Mouse (Mus musculus) lung, adult 2 months (tissue): ENCODE results near the gene Neil3. TPM values are rescaled to one million over a fixed set of nuclear protein-coding genes. Genes with fewer than 3 reads are reported as not detected.

Experiments
- DNase-seq: peaks from one replicate; pipeline ENCODE4 v3.0.0; 2022
- H3K4me1 ChIP-seq: fragments of 200-500 bp; 2 replicates; pipeline ENCODE4 v1.6.1; 2011; ENCODE audit warnings: low read length; ENCODE audit not compliant: control insufficient read depth, insufficient read depth
- H3K4me3 ChIP-seq: fragments of 200-500 bp; replicated peaks from 2 replicates; pipeline ENCODE3; 2011; ENCODE audit warnings: low read depth, mild to moderate bottlenecking, control low read depth, low read length; ENCODE audit errors: extremely low read depth
- CTCF ChIP-seq: fragments of 200-500 bp; IDR thresholded peaks from 2 replicates; pipeline ENCODE4 v1.5.1; 2011; ENCODE audit warnings: mild to moderate bottlenecking, low read length, control low read depth; ENCODE audit not compliant: insufficient read depth
- POLR2A ChIP-seq: fragments of 200-500 bp; IDR thresholded peaks from 2 replicates; pipeline ENCODE4 v1.6.1; 2011; ENCODE audit warnings: low read depth, mild to moderate bottlenecking, control low read depth, low read length, borderline replicate concordance; ENCODE audit errors: extremely low read depth
- WGBS: fragments of 180-500 bp; shearing (Covaris S2); methylation state at CpG from one replicate; pipeline ENCODE4 v1.1.7; 2018; 5-methylcytosine and 5-hydroxymethylcytosine counted together
- polyA plus RNA-seq: library from polyadenylated mRNA; depleted of rRNA; stranded (reverse); fragments of >200 nt; gene quantifications from 2 replicates; pipeline ENCODE4 v1.2.3, GENCODE M21; 2012

Neil3 gene
- polyA plus RNA-seq, 1 experiment: 0.41 TPM

DNA sequence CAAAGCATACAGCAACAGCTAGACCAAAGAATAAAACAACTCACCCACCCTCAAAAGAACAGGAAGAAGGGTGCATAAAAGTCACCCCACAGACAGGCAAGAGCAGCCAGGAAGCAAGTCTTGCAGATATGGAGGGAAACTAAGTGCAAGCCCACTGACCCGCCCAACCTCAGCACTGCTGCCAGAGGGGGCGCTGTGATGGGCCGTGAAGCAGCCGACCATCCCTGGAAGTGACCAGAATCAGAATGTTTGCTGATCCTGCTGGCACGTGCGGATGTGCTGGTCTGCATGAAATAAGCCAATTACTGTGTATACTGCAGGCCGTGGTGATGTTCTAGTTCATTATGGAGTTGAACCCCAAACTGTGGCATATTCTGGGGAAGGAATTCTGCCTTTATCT is 26.6 kb downstream of the Neil3 start:
- H3K4me1 ChIP-seq: no peaks in the 10 kb centered on the region
- no peak for TF ChIP-seq POLR2A
- H3K4me3 ChIP-seq: no peak overlapping the region
- DNase-seq: no peak
- WGBS: 65% methylated on average over 7 of the region's 7 CpGs

DNA sequence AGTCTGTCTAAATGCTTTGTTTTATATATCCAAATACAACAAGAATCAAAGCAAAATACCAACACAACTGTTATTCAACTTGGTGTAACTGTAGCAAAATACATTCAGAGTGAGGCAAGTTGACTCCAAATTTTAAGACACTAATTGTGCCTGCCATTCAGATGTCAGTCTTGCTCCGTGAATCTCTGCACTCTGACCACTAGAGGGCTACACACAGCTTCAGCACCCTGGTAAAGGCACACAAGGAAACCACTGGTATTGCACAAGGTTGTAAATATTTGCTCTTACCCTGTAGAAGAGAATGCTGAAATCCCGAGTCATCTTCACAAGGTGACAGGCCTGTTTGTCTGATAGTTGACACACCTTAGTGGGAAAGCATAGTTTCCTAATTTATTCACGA is 31.8 kb downstream of the Neil3 start:
- no peak for DNase-seq
- Histone ChIP-seq H3K4me3 (no peak overlapping the region), H3K4me1 (no peaks in the 10 kb centered on the region)
- WGBS: 22% methylated on average over 3 of the region's 3 CpGs
- TF ChIP-seq CTCF (peak; percentile 82), POLR2A (no peak)

DNA sequence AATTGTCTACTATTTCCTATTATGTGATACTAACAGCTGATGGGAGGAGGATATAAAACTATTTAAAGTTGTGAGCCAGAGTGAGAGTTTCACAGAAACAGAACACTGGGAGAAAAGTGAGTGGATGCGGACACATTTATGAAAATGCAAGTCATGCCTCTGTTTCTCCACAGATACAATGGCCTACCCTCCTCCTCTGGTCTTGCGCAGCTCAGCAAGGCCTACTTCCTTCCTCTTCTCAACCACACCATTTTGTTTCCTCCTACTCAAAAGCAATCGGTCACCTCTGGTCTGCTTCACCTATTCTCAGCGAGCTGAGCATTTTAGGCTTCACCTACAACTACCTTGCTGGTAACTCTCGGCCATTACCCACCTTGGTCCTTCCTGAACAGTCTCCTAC is 34.0 kb downstream of the Neil3 start:
- TF ChIP-seq POLR2A (no peak), CTCF (no peak)
- Histone ChIP-seq H3K4me3 (no peak overlapping the region), H3K4me1 (no peaks in the 10 kb centered on the region)
- WGBS: 89% methylated on average over 5 of the region's 5 CpGs
- DNase-seq: no peak

DNA sequence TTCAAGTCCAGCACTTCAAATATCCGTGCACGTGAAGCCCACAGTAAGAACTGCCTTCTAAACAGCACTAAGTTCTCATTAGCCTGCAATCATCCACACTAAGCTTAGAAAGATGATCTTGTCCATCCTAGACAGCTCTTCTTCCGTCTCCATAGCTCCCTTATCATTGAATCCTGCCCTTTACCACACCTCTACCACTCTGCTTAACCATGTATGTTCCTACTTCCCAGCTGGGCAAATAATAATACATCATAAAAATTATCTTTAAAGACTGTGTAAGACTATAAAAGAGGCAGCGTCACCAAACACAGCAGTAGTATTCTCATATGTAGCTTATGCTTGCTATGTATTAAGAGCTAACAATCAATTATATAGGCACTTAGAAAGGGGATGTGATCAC is 35.2 kb downstream of the Neil3 start:
- TF ChIP-seq POLR2A (no peak), CTCF (no peak)
- no peak for DNase-seq
- WGBS: 86% methylated on average over 4 of the region's 4 CpGs
- no peak overlapping the region for H3K4me3 ChIP-seq
- H3K4me1 ChIP-seq: no peaks in the 10 kb centered on the region

DNA sequence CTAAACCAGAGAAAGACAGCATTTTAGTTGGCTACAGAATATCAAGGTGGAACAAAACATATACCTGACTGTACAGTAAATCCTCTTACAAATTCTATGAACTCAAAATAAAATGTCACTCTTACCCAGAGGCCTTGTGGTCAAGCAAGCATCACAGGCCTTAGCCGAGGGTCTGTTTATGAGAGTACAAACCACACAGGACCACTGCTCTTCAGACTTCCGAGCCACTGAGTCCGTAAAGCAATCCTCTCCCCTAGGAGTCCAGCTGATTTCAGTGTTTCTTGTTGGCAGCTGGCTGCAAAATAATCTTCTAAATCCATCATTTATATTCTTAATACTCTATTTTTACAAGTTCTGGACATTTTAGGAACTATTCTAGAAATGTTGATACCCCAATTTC is 38.0 kb downstream of the Neil3 start:
- no peak overlapping the region for H3K4me3 ChIP-seq
- H3K4me1 ChIP-seq: no peaks in the 10 kb centered on the region
- DNase-seq: no peak
- TF ChIP-seq CTCF: no peak
- TF ChIP-seq POLR2A: no peak
- WGBS: 95% methylated on average over 3 of the region's 3 CpGs

DNA sequence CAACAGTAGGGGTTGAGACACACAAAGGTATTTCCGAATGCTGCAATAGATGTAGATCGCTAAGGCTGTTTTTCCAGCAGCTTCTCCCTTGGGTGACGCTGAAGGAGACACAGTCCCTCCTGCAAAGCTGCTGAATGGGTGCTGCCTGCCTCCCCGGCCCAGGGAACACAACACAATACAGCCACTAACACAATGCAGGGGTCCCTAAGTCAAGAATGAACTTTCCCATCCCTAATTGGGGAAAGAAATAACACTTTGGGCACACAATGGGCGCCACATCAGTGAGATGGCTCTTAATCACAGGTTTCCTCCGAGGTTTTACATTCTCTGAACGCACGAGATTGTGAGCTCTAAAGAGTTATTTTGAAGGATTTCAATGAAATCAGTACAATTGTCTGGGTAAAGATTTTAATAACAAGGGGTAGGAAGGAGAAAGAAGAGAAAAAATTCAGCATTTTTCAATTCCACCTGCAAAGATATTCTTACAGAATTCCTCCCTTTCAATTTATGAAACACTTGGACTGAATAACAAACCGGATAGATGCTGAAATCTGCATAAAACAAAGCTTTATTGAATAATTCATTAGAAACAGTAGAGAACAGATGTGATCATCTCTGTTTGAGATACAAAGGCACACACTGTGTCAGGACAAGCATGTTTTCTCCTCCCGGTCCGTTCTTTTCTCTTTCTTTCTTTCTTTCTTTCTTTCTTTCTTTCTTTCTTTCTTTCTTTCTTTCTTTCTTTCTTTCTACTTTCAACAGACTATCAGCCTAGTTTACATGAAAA is 38.6 kb downstream of the Neil3 start:
- DNase-seq: no peak
- Histone ChIP-seq H3K4me1 (no peaks in the 10 kb centered on the region), H3K4me3 (no peak overlapping the region)
- TF ChIP-seq POLR2A (no peak), CTCF (no peak)
- WGBS: 95% methylated on average over 11 of the region's 11 CpGs

DNA sequence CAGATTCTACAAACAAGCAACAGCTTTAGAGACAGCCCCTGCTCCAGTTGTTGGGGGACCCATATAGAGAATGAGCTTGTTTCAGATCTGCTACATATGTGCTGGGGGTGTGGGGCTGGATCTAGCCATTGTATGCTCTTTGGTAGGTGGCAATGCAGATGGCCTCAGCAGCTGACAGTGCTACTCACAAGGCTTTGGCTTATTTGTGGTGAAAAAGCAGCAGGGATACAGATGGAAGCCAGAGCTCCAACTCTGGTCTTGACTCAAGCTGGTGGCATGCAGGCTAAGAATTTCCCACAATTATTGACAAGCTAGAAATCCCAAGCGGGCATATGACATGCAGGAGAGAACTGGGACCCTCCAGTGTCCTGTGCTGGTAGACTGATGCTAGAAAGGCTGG is 40.8 kb downstream of the Neil3 start:
- TF ChIP-seq CTCF (no peak), POLR2A (no peak)
- 86% methylated on average over 1 of the region's 1 CpGs for WGBS
- DNase-seq: no peak
- no peak overlapping the region for H3K4me3 ChIP-seq
- no peaks in the 10 kb centered on the region for H3K4me1 ChIP-seq

GRCm38 (mm10) chr8:53591777-53592176 is 47.1 kb downstream of the Neil3 start:
- H3K4me3 ChIP-seq: no peak overlapping the region
- no peaks in the 10 kb centered on the region for H3K4me1 ChIP-seq
- no peak for TF ChIP-seq CTCF
- no peak for TF ChIP-seq POLR2A
- no peak for DNase-seq
- WGBS: 96% methylated on average over 2 of the region's 2 CpGs

GRCm38 (mm10) chr8:53573600-53573999 is 65.3 kb downstream of the Neil3 start:
- DNase-seq: peak; percentile 7
- no peak overlapping the region for H3K4me3 ChIP-seq
- 71% methylated on average over 2 of the region's 2 CpGs for WGBS

GRCm38 (mm10) chr8:53566223-53566622 is 72.6 kb downstream of the Neil3 start:
- no peak overlapping the region for H3K4me3 ChIP-seq
- no peak for TF ChIP-seq POLR2A
- no peak for TF ChIP-seq CTCF
- DNase-seq: no peak
- 69% methylated on average over 6 of the region's 6 CpGs for WGBS
- no peaks in the 10 kb centered on the region for H3K4me1 ChIP-seq

More at GRCm38 (mm10) chr8:53573600-53573999, 65.3 kb downstream of the Neil3 start:
- TF ChIP-seq POLR2A (no peak), CTCF (no peak)
- no peaks in the 10 kb centered on the region; the same call in 1 of the 2 replicates for H3K4me1 ChIP-seq

DNA sequence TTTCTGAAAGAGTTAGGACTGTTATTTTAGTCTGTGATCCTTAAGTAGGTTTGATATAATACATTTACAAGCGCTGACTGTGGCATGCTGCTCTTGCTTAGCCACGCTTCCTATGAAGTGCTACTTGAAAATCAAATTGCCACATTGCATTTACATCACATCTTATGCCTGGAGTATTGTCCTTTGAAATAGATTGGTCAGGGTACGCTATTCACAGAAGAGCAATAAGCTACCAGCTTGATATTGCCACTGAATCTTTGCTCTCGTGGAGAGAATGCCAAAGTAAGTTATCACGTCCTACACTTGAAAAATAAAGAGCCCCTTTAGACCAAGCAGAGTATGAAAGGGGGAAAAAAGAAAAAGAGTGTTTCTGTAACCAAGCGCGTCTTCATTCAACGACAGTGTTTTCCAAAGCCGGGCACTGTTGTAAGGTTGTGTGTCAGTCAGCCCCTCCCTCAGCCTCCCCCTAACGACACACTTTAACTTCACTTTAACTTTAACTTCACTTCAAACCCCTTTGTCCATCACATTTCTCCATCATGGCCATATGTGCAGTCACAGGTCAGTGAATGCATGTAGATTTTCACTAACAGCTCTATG is 76.3 kb downstream of the Neil3 start:
- Histone ChIP-seq H3K4me1 (no peaks in the 10 kb centered on the region), H3K4me3 (no peak overlapping the region)
- 78% methylated on average over 10 of the region's 10 CpGs for WGBS
- no peak for DNase-seq
- TF ChIP-seq CTCF: no peak
- no peak for TF ChIP-seq POLR2A
